ENCODE assay signal across 16 mouse cellular contexts in the genomic region with DNA sequence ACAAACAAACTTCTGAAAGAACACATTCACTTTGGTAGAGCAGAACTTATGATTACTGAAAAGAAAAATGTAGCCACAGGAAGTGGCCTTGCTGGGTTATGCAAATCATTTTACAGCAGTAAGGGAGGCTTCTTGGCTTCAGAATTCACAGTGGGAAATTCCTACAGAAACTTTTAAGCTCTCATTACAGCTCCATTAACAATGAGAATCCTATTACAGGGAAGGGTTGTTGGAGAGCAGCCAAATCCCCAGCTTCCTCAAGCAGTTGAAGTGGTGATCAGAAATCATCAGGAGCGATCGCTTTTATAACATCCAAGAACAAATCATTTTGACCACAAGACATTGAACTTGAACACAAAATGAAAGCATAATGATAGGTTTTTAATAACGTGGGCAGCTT. TPM values are rescaled to one million over a fixed set of nuclear protein-coding genes. Genes with fewer than 3 reads are reported as not detected.
DNase-seq lines count a peak whose midpoint lies in the region; ATAC-seq and TF ChIP-seq lines count a peak whose summit lies in the region.
"Had no signal": no experiment of that assay in that cellular context is flagged by ENCODE, and none has a peak within 500 bp of the region (broad histone marks: within the 10 kb centered on the region; RNA-seq: fewer than 3 reads in every experiment).

No protein-coding gene starts in this region.

- ATAC-seq in megakaryocyte-erythroid progenitor cell, adult 5-6 weeks (replicated peaks; ENCODE audit: low FRiP score, low TSS enrichment, poor library complexity, severe bottlenecking) = no peak
- ATAC-seq: midbrain, embryonic 15.5 days had no signal

- intact Hi-C loops in left cerebral cortex, postnatal 4 days (cut with DNase I) = no loop called here

- 15% methylated on average over 3 of the region's 3 CpGs for WGBS in cerebellum, adult 2 months

- peak; percentile 28 to 33 for DNase-seq in cerebellum, postnatal 10 days
- no peak for DNase-seq in cerebellum, adult 2 months
- DNase-seq in left cerebral cortex, postnatal 4 days = peak; percentile 12
- no peak for DNase-seq in left cerebral cortex, adult 8-10 months (ENCODE audit: low spot score in 2 of 2)
- peak; percentile 88 for DNase-seq in Muller cell, postnatal 12 days (ENCODE audit: inconsistent ontology term)
- DNase-seq in kidney, adult 9 months = peak; percentile 18
- DNase-seq in spleen, postnatal 10 days (ENCODE audit: low spot score in 2 of 2) = no peak
- DNase-seq: B cell, adult 2 months; layer of hippocampus, adult 9-11 months had no signal

- H3K27me3 ChIP-seq in cerebellum, adult 2 months (ENCODE audit: control insufficient read depth, insufficient read depth, low read length) = no peaks in the 10 kb centered on the region
- H3K27me3 ChIP-seq: embryonic facial prominence, embryonic 15.5 days; midbrain, embryonic 15.5 days had no signal

- no peaks in the 10 kb centered on the region for H3K4me1 ChIP-seq in cerebellum, adult 2 months (ENCODE audit: control insufficient read depth, insufficient read depth, low read length)
- H3K4me1 ChIP-seq: midbrain, embryonic 15.5 days had no signal

- no peak overlapping the region for H3K27ac ChIP-seq in cerebellum, adult 2 months (ENCODE audit: insufficient read depth, low read length)
- H3K27ac ChIP-seq: embryonic facial prominence, embryonic 15.5 days; midbrain, embryonic 15.5 days had no signal

- H3K4me3 ChIP-seq in cerebellum, adult 2 months (replicated peaks; ENCODE audit: insufficient read depth, low read depth, low read length) = no peak overlapping the region
- H3K4me3 ChIP-seq: embryonic facial prominence, embryonic 15.5 days; midbrain, embryonic 15.5 days had no signal

- no peak for TF ChIP-seq POLR2A in cerebellum, adult 2 months (IDR thresholded peaks at IDR 0.05; ENCODE audit: borderline replicate concordance, insufficient read depth, low read length)

- TF ChIP-seq CTCF in cerebellum, adult 2 months (IDR thresholded peaks at IDR 0.05; ENCODE audit: borderline replicate concordance, insufficient read depth, low read depth, low read length) = no peak

RNA-seq across cellular contexts. Expression of gene Ccl20, which starts 14.7 kb away (rescaled TPM):
- not detected in 2 replicates for polyA plus RNA-seq in cerebellum, adult 2 months (2012; rRNA removed)
- not detected for total RNA-seq in left cerebral cortex, postnatal 4 days (2021)
- not detected for total RNA-seq in left cerebral cortex, adult 8-10 months (2022)
- total RNA-seq in megakaryocyte-erythroid progenitor cell, adult 5-6 weeks (2014; fragmentation: Nextera tagmentation) = not detected in 2 replicates
- not detected in 2 replicates for total RNA-seq in megakaryocyte-erythroid progenitor cell, adult 5-6 weeks (2017)
- total RNA-seq: granulocyte monocyte progenitor cell, adult 5-6 weeks; hematopoietic stem cell, adult 5-6 weeks; liver, adult 2 months had no signal
- polyA plus RNA-seq: liver, adult 2 months; midbrain, embryonic 15.5 days had no signal

RNA-seq across cellular contexts. Expression of gene Krtap28-13, which starts 41.2 kb away (rescaled TPM):
- polyA plus RNA-seq in cerebellum, adult 2 months (2012; rRNA removed) = not detected in 2 replicates
- not detected for total RNA-seq in left cerebral cortex, postnatal 4 days (2021)
- total RNA-seq in left cerebral cortex, adult 8-10 months (2022) = not detected
- total RNA-seq in megakaryocyte-erythroid progenitor cell, adult 5-6 weeks (2014; fragmentation: Nextera tagmentation) = not detected in 2 replicates
- total RNA-seq in megakaryocyte-erythroid progenitor cell, adult 5-6 weeks (2017) = not detected in 2 replicates
- total RNA-seq: granulocyte monocyte progenitor cell, adult 5-6 weeks; hematopoietic stem cell, adult 5-6 weeks; liver, adult 2 months had no signal
- polyA plus RNA-seq: liver, adult 2 months; midbrain, embryonic 15.5 days; stomach, embryonic 16.5 days had no signal

RNA-seq across cellular contexts. Expression of gene A030005K14Rik, which starts 42.7 kb away (rescaled TPM):
- not detected in 2 replicates for polyA plus RNA-seq in cerebellum, adult 2 months (2012; rRNA removed)
- total RNA-seq in left cerebral cortex, postnatal 4 days (2021) = not detected
- not detected for total RNA-seq in left cerebral cortex, adult 8-10 months (2022)
- not detected in 2 replicates for total RNA-seq in megakaryocyte-erythroid progenitor cell, adult 5-6 weeks (2014; fragmentation: Nextera tagmentation)
- total RNA-seq in megakaryocyte-erythroid progenitor cell, adult 5-6 weeks (2017) = not detected in 2 replicates
- total RNA-seq: granulocyte monocyte progenitor cell, adult 5-6 weeks; hematopoietic stem cell, adult 5-6 weeks; liver, adult 2 months had no signal
- polyA plus RNA-seq: liver, adult 2 months; midbrain, embryonic 15.5 days; stomach, embryonic 16.5 days had no signal

RNA-seq across cellular contexts. Expression of gene Gm47969, which starts 57.2 kb away (rescaled TPM):
- not detected in 2 replicates for polyA plus RNA-seq in cerebellum, adult 2 months (2012; rRNA removed)
- total RNA-seq in left cerebral cortex, postnatal 4 days (2021) = not detected
- total RNA-seq in left cerebral cortex, adult 8-10 months (2022) = not detected
- total RNA-seq in megakaryocyte-erythroid progenitor cell, adult 5-6 weeks (2014; fragmentation: Nextera tagmentation) = not detected in 2 replicates
- not detected in 2 replicates for total RNA-seq in megakaryocyte-erythroid progenitor cell, adult 5-6 weeks (2017)
- total RNA-seq: granulocyte monocyte progenitor cell, adult 5-6 weeks; hematopoietic stem cell, adult 5-6 weeks; liver, adult 2 months had no signal
- polyA plus RNA-seq: liver, adult 2 months; midbrain, embryonic 15.5 days; stomach, embryonic 16.5 days had no signal

RNA-seq across cellular contexts. Expression of gene Daw1, which starts 57.7 kb away (rescaled TPM):
- 0.46 and 0.74 TPM in 2 replicates for polyA plus RNA-seq in cerebellum, adult 2 months (2012; rRNA removed)
- under 1 TPM; 0.56 to 0.90 TPM for total RNA-seq in left cerebral cortex, postnatal 4 days (2021)
- total RNA-seq in left cerebral cortex, adult 8-10 months (2022) = under 1 TPM in 2 of 4 experiments, not detected in 2; 0.27 to 0.77 TPM
- total RNA-seq in megakaryocyte-erythroid progenitor cell, adult 5-6 weeks (2014; fragmentation: Nextera tagmentation) = not detected in 2 replicates
- total RNA-seq in megakaryocyte-erythroid progenitor cell, adult 5-6 weeks (2017) = not detected in 2 replicates
- total RNA-seq: granulocyte monocyte progenitor cell, adult 5-6 weeks; hematopoietic stem cell, adult 5-6 weeks; liver, adult 2 months had no signal
- polyA plus RNA-seq: liver, adult 2 months; stomach, embryonic 16.5 days had no signal

Comparison
In these comparisons a context has a peak if more than half of its experiments do, and no peak if none do; other contexts are left out.
1. DNase-seq: peak in cerebellum, postnatal 10 days (2 of 2), left cerebral cortex, postnatal 4 days (single experiment), Muller cell, postnatal 12 days (single experiment) and kidney, adult 9 months (single experiment); none in cerebellum, adult 2 months (0 of 2), left cerebral cortex, adult 8-10 months (0 of 2) and spleen, postnatal 10 days (0 of 2).